Mouse (Mus musculus) heart, postnatal 4 days (tissue): ENCODE measurements around the gene Ndufs2. TPM values are rescaled to one million over a fixed set of nuclear protein-coding genes. Genes with fewer than 3 reads are reported as not detected.
"Not testable (repeated sequence)": the region's sequence is repeated elsewhere in the genome, so short reads cannot be mapped to it uniquely, and the experiment has no call there.

Source experiments
- DNase-seq: peaks from one replicate; pipeline ENCODE4 v3.0.0; 2021
- total RNA-seq, 2 experiments: library from RNA; stranded (reverse); gene quantifications; 2 replicates each; pipeline ENCODE4 v1.2.3; 2021

Ndufs2 gene
- total RNA-seq, 2 experiments from 2014 or later, result 862 to 916 TPM

- DNase-seq, result no peak
Observed at GRCm38 (mm10) chr1:171256095-171256818, 5.1 kb upstream of the Ndufs2 start.

DNA sequence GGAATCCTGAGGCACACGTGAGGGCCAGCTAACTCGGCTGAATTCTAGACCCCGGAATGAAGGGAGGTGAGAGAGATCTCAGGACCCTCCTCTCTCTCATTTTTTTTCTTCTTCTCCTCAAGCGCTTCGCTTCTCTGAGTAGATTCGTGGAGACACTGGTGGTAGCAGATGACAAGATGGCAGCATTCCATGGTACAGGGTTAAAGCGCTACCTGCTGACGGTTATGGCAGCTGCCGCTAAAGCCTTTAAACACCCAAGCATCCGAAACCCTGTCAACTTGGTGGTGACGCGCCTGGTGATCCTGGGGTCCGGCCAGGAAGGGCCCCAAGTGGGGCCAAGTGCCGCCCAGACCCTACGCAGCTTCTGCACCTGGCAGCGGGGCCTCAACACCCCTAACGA, 1.2 kb upstream of the Ndufs2 start:
- no peak for DNase-seq

GRCm38 (mm10) chr1:171251594-171252324, 571 bp upstream of the Ndufs2 start:
- DNase-seq, result peak; percentile 58

DNA sequence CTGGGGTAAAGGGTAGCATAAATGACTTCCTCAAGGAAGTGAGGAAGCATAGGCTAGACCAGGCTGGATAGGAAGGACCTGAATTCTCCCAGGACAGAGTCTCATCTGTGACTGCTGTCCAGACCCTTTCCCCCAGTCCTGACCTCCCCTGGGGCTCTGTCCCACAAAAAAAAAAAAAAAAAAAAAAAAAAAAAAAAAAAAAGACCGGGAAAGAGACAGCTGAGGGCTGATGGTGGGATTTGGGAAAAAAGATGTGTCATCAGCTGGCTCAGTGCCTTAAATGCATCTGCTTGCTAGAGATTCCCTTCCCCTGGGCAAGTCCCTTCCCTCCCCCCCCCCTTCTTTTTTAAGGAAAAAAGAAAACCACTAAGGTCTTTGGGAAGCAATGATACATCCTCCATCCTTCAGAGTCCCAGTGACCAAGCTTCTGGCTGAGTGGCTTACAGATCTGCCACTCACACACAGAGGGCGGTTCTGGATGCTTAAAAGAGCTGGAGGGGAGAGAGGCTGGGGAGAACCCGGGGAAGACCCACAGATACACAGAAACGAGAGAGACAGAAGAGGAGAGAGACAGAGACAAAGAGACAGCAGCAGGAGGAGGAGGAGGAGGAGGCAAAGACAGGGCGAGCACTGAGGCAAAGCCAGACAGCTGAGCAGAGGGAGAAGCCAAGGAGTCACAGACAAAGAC, 1.1 kb downstream of the Ndufs2 start, which contains the start of gene Adamts4:
Adamts4 (plus strand) TSS at position 509 of the 688 bp plus-strand sequence.
- DNase-seq, result peak; percentile 75

DNA sequence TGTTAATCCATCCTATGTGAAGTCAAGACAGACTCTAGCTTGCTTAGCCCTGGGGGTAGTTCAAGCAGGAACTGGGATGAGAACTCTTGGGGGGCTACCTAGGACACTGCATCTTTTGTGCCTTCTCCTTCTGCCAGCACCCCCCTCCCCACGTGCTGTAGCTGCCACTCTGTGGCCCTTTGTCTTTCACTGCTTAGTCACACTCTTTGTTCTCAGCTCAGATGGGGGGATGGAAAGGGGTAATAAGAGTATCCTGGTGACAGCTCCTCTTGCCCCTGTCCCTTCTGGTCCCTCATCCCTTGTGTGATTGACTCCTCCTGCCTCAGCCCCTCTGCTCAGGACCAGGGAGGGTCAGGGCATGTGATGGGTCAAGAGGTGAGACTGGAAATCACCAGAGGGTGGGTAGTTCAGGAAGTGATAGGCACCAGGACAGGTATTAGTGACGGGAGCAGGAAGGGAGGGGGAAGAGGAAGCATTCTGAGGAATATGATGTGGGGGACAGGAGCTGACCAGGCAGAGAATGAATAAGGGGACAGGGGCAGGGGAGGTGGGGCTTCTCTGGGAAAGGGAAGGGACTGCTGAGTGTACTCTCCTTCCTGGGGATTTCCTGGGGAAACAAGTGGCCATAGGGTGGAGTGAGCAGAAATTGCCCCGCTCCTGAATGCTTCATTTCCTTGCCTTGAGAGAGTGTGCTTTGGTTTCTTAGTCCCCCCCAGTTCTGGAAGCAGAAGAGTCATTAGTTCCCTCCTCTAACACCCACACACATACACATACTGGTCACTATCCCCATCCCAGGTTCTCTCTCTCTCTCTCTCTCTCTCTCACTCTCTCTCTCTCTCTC, 2.6 kb downstream of the Ndufs2 start:
- no peak for DNase-seq

- DNase-seq, result peak; percentile 54
Observed at GRCm38 (mm10) chr1:171247916-171248315, 3.3 kb downstream of the Ndufs2 start.

DNA sequence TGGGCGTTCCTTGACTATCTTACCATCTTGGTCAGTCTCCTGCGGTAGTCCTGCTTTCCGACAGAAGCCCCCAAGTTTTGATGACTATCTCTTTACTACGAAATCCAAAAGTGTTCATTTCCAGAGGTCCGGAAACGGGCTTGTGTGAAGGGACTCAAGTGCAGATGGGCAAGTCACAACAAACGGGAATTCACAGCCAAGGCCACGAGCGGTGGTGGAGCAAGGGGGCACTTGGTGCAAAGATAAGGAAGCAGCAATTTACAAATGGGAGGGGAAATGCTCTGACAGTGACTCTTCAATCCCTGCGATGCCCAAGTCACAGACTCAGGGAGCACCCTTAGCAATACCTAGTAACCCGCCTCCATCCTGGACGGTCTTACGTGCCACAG, 3.7 kb downstream of the Ndufs2 start:
- no peak for DNase-seq

DNA sequence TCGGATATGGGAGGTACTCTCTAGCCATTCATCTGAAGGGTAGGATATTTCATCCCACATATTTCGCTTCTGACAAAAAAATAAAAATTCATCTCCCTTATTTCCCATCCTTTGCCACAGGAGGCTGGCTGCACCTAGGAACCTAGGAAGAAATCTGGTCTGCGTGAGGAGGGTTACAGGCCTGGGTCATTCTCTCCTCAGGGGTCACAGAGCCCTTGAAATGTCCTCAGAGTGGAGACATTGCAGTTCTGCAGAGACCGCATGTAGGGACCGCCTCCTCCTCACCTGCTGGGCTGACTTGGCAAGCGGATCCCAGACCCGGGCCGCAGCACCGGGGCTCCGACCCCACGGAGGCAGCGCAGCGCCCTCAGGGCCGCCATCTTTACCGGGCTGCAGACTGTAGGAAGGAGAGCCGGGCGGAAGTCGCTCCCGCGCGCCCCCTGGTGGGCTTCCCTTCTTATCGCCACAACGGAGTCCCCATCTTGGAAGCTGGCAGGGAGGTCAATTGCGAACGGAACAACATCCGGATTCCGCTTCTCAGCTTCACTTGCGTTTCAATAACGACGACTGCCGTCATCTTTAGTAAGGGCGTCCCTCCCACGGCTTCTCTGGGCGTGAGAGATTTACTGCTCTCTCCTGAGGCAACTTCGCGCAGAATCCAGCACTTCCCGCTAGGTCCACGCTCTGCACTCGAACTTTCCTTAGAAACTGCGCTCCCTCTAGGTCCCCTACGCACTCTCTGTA, 4.3 kb downstream of the Ndufs2 start:
- peak; percentile 98 for DNase-seq

DNA sequence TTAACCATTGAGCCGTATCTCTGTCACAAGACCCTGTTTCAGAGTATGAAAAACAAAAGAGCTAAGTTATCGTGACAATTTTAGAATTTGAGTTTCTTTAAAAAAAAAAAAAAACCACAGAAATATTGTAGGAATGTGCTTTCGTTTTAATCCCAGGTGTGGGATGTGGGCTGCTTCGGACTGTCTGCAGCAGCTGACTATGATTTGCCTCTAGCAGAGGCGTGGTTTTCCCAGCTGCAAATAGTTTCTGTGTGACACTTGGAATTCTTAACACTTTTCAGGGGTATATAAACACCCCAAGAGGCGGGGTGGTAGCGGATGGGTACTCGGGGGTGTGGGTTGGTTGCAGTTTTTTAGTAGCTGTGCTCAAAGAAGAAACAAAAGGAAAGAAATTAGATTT, 5.8 kb downstream of the Ndufs2 start:
- no peak for DNase-seq

GRCm38 (mm10) chr1:171241952-171242351, 9.2 kb downstream of the Ndufs2 start:
- not testable (repeated sequence) for DNase-seq

GRCm38 (mm10) chr1:171240911-171241310, 10.3 kb downstream of the Ndufs2 start:
- no peak for DNase-seq

- peak; percentile 49 for DNase-seq
Observed at GRCm38 (mm10) chr1:171239992-171240744, 11.0 kb downstream of the Ndufs2 start.

DNA sequence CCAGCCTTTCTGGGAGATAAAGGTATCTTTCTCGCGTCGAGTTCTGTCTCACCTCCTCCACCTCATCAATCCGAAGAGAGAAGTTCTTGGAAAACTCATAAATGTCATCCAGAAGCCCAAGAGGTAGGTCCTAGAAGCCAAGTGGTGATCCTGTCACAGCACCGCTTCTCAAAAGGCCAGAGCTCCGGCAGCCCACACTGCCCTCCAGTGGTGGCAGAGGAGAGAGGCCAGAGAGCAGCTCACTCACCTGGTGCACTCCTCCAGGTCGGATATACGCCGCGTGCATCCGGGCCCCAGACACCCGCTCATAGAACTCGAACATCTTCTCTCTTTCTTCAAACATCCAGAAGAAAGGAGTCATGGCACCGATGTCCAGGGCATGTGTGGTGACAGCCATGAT, 12.7 kb downstream of the Ndufs2 start:
- DNase-seq, result peak; percentile 76

- no peak for DNase-seq
Observed at GRCm38 (mm10) chr1:171237438-171237837, 13.8 kb downstream of the Ndufs2 start.

DNA sequence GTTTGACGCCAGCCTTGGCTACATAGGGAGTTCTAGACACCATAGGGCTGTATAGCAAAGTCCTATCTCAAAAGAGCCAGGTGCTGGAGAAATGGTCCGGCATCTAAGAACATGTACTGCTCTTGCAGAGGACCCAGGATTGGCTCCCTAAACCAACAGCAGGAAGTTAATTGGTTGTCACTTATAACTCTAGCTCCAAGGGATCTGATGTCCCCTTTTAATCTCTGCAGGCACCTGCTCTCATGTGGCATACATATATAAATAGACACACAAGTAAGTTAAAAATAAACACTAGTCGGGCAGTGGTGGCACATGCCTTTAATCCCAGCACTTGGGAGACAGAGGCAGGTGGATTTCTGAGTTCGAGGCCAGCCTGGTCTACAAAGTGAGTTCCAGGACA, 15.4 kb downstream of the Ndufs2 start:
- no peak for DNase-seq

- no peak for DNase-seq
Observed at GRCm38 (mm10) chr1:171234538-171234937, 16.6 kb downstream of the Ndufs2 start.

- DNase-seq, result no peak
Observed at GRCm38 (mm10) chr1:171234126-171234525, 17.1 kb downstream of the Ndufs2 start, which contains the start of gene Fcer1g. TSS of gene Fcer1g (minus strand) at chr1:171234365.

- DNase-seq, result no peak
Observed at GRCm38 (mm10) chr1:171232800-171233730, 18.1 kb downstream of the Ndufs2 start.

GRCm38 (mm10) chr1:171232348-171232747, 18.8 kb downstream of the Ndufs2 start:
- DNase-seq, result no peak

GRCm38 (mm10) chr1:171231844-171232243, 19.3 kb downstream of the Ndufs2 start:
- no peak for DNase-seq
